Mouse (Mus musculus): ENCODE data around the gene Cyp2w1. TPM values are rescaled to one million over a fixed set of nuclear protein-coding genes. Genes with fewer than 3 reads are reported as not detected.

Gene Cyp2w1
- 0.12 and 0.61 TPM in 2 replicates for polyA plus RNA-seq (2012; rRNA removed)

DNA sequence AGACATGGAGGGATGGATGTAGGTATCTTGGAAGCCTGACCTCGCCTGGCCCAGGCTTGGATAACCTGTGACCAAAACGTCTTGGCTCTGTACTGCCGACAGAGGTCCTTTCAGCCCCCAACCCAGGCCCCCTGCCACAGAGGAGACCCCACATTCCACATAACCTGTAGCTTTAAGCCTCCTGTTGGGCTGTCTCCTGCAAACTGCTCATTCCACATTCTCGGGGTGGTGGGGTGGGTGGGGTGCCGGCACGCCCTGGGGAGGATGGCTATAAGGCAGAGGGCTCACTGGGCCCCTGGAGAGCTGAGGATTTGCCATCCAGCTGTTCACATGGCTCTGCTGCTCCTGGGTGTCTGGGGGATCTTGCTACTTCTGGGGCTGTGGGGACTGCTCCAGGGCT, at the start of gene Cyp2w1:
TSS of gene Cyp2w1 (plus strand) at position 301 of the 400 bp plus-strand sequence.

DNA sequence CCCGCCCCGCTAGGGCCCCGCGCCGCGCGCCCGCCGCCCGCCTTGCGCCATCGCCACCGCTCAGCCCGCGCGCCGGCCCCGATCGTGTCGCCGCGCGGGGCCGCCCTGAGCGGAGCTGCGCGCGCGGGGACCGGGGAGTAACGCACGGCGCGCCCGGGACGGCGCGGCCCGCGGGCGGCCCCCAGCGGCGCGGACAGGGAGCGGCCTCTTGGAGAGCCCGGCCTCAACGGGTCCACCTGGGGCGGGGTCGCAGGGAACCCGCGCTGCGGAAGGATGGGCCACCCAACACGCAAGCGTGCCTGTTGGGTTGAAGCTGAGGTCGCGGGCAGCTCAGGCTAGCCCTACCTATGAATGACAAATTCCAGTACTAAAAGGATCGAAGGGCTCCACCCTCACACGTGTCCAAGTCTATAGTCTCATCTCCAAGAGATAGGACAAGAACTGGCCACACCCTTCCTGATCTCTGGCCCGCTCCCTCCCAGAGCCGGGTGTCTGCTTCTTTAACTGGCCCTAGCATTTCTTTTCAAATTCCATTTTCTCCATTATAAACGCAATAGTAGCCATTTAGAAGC, 26.9 kb upstream of the Cyp2w1 start, which contains the start of gene Adap1:
TSS of gene Adap1 (minus strand) at position 228 of the 572 bp plus-strand sequence.

DNA sequence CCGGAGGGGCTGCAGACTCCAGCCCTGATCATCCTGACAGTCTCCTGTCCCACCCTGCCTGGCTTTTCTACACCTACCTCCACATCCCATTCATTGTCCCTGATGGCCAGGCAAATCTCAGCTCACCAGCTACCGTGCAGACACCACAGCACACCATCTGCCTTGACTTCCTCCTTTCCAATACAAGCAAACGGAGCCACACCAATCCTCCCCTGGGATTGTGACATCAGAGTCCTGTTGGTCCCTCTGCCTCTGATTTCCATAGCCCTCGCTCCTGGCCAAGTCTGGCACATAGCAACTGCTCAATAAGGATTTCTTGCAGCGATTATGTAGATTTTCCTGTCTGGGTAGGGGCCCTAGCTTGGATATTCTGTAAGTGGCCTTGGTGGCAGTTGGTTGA, 1.3 kb upstream of the Cyp2w1 start, which contains the start of gene Cox19:
TSS of gene Cox19 (minus strand) at position 285 of the 400 bp plus-strand sequence.

DNA sequence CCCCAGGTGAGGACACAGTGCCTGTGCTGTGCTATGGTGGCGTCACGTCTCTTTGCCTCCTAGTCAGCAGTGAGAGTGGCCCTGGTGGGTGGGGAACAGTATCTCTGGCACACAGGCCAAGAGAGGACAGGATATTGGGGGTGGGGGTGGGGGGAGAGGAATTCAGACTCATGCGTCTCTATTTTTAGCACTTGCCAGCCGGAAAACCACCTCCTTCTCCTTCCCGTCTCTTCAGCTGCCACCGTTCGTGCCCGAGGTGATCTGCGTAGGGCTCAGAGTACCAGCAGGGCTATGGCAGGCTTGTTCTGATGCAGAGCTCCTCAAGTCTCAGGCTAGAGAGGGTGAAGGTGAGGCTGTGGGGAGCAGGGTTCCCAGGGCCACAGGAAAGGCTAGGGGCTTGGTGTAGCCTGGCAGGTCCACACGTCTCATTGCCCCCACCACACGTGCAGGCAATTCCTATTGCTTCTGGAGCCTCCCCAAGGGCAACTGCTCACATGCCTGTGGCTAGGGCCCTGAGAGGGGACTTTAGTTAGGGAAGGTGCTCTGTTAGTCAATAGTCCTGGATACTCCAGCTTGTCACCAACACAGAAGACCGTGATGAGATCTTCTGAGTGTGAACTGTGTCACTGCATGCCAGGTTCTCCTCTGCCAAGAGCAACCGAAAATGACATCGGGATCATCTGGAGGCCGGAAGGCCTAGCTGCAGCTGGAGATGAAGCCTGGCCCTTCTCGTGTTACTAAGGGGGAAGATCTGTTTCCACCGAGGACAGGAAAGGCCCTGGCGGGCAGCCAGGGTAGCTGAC, 25.3 kb downstream of the Cyp2w1 start, which contains the start of gene Gpr146:
TSS of gene Gpr146 (plus strand) at position 230 of the 803 bp plus-strand sequence.

DNA sequence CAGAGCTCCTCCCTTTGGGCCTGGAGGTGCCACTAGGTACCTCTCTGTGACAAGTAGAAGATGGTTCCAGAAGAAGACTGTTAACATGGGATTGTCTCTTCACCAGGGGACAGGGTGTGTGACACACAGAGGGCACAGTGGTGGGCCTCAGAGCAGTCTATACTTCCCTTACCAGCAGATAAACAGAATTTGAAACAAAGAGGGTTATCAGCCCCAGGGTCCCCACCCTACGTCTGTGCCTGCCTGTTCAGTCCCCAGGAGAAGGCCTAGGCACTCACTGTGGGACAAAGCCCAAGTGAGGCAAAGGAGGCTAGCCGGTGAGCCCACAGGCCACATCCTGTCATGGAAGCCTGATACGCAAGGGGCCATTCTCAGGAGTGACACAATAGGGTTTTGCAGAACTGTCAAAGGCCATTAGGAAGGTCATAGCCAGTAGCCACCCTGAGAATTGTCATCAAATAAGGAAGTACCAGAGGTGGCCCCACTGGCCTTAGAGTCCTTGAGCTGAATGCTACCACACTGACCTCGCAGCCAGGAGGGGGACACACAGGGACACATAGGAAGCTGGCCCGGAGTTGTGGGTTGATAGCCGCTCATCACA, 52.5 kb downstream of the Cyp2w1 start, which contains the start of gene C130050O18Rik:
TSS of gene C130050O18Rik (plus strand) at position 480 of the 601 bp plus-strand sequence.

Other genes starting within 250 kb of the Cyp2w1 start
- 3.5 and 4.0 TPM in 2 replicates for gene Prkar1b, start 202.6 kb upstream of the Cyp2w1 start, polyA plus RNA-seq (2012; rRNA removed)
- gene Dnaaf5, start 202.4 kb upstream of the Cyp2w1 start, polyA plus RNA-seq (2012; rRNA removed): 9.1 and 9.9 TPM in 2 replicates
- gene Sun1, start 152.0 kb upstream of the Cyp2w1 start, polyA plus RNA-seq (2012; rRNA removed): 9.5 and 14.7 TPM in 2 replicates
- 62.7 and 125 TPM in 2 replicates for gene Get4, start 100.3 kb upstream of the Cyp2w1 start, polyA plus RNA-seq (2012; rRNA removed)
- gene Adap1, start 27.0 kb upstream of the Cyp2w1 start, polyA plus RNA-seq (2012; rRNA removed): 15.3 and 20.9 TPM in 2 replicates
- 69.5 and 86.5 TPM in 2 replicates for gene Cox19, start 1.2 kb upstream of the Cyp2w1 start, polyA plus RNA-seq (2012; rRNA removed)
- 5.1 and 6.3 TPM in 2 replicates for gene Gpr146, start 25.1 kb downstream of the Cyp2w1 start, polyA plus RNA-seq (2012; rRNA removed)
- 1.4 and 1.9 TPM in 2 replicates for gene C130050O18Rik, start 52.7 kb downstream of the Cyp2w1 start, polyA plus RNA-seq (2012; rRNA removed)
- 16.3 and 24.9 TPM in 2 replicates for gene Gper1, start 70.5 kb downstream of the Cyp2w1 start, polyA plus RNA-seq (2012; rRNA removed)
- 6.3 and 7.6 TPM in 2 replicates for gene 3110082I17Rik, start 107.9 kb downstream of the Cyp2w1 start, polyA plus RNA-seq (2012; rRNA removed)
- gene Zfand2a, start 131.9 kb downstream of the Cyp2w1 start, polyA plus RNA-seq (2012; rRNA removed): 6.8 and 8.1 TPM in 2 replicates
- gene Uncx, start 190.9 kb downstream of the Cyp2w1 start, polyA plus RNA-seq (2012; rRNA removed): not detected in 2 replicates

Measured in stomach, adult 2 months (tissue).